Mouse (Mus musculus): ENCODE results near the gene Cx3cr1.
"Not testable (repeated sequence)": the region's sequence is repeated elsewhere in the genome, so short reads cannot be mapped to it uniquely, and the experiment has no call there.

Cx3cr1 gene

GRCm38 (mm10) chr9:120069779-120070178 lies at the start of gene Cx3cr1:
Cx3cr1 (minus strand) TSS chr9:120069879.
- in situ Hi-C loops (cut with MboI; ENCODE audit: low sequenced_read_pairs) = loop anchor here (5.0 kb wide), 1 partner anchor 42 kb away; no protein-coding TSS in a partner anchor

GRCm38 (mm10) chr9:120118212-120118611 lies 48.5 kb upstream of the Cx3cr1 start:
- in situ Hi-C loops (cut with MboI; ENCODE audit: low sequenced_read_pairs) = no loop called here

GRCm38 (mm10) chr9:120116184-120116624 lies 46.5 kb upstream of the Cx3cr1 start:
- in situ Hi-C loops (cut with MboI; ENCODE audit: low sequenced_read_pairs) = no loop called here

- in situ Hi-C loops (cut with MboI; ENCODE audit: low sequenced_read_pairs) = no loop called here
Measured at GRCm38 (mm10) chr9:120115580-120115979, 45.9 kb upstream of the Cx3cr1 start.

GRCm38 (mm10) chr9:120114789-120115151 lies 45.1 kb upstream of the Cx3cr1 start:
- in situ Hi-C loops (cut with MboI; ENCODE audit: low sequenced_read_pairs) = no loop called here

- in situ Hi-C loops (cut with MboI; ENCODE audit: low sequenced_read_pairs) = no loop called here
Measured at GRCm38 (mm10) chr9:120114051-120114788, 44.5 kb upstream of the Cx3cr1 start.

- in situ Hi-C loops (cut with MboI; ENCODE audit: low sequenced_read_pairs) = no loop called here
Measured at GRCm38 (mm10) chr9:120113456-120113855, 43.8 kb upstream of the Cx3cr1 start.

- in situ Hi-C loops (cut with MboI; ENCODE audit: low sequenced_read_pairs) = no loop called here
Measured at GRCm38 (mm10) chr9:120112472-120112871, 42.8 kb upstream of the Cx3cr1 start.

- in situ Hi-C loops (cut with MboI; ENCODE audit: low sequenced_read_pairs) = no loop called here
Measured at GRCm38 (mm10) chr9:120111156-120111945, 41.7 kb upstream of the Cx3cr1 start.

GRCm38 (mm10) chr9:120110211-120111018 lies 40.7 kb upstream of the Cx3cr1 start, which contains the start of gene Slc25a38:
Slc25a38 (plus strand) TSS chr9:120110374.
- in situ Hi-C loops (cut with MboI; ENCODE audit: low sequenced_read_pairs) = no loop called here

GRCm38 (mm10) chr9:120108953-120109352 lies 39.3 kb upstream of the Cx3cr1 start:
- in situ Hi-C loops (cut with MboI; ENCODE audit: low sequenced_read_pairs) = not testable (repeated sequence)

- in situ Hi-C loops (cut with MboI; ENCODE audit: low sequenced_read_pairs) = no loop called here
Measured at GRCm38 (mm10) chr9:120101165-120101564, 31.5 kb upstream of the Cx3cr1 start.

- in situ Hi-C loops (cut with MboI; ENCODE audit: low sequenced_read_pairs) = no loop called here
Measured at GRCm38 (mm10) chr9:120099304-120099703, 29.6 kb upstream of the Cx3cr1 start.

- in situ Hi-C loops (cut with MboI; ENCODE audit: low sequenced_read_pairs) = no loop called here
Measured at GRCm38 (mm10) chr9:120098682-120099081, 29.0 kb upstream of the Cx3cr1 start.

GRCm38 (mm10) chr9:120095886-120096285 lies 26.2 kb upstream of the Cx3cr1 start:
- in situ Hi-C loops (cut with MboI; ENCODE audit: low sequenced_read_pairs) = no loop called here

- in situ Hi-C loops (cut with MboI; ENCODE audit: low sequenced_read_pairs) = no loop called here
Measured at GRCm38 (mm10) chr9:120093701-120094100, 24.0 kb upstream of the Cx3cr1 start.

GRCm38 (mm10) chr9:120091696-120092238 lies 22.1 kb upstream of the Cx3cr1 start, which contains the start of gene Ccr8:
Ccr8 (plus strand) TSS chr9:120092114.
- in situ Hi-C loops (cut with MboI; ENCODE audit: low sequenced_read_pairs) = no loop called here

GRCm38 (mm10) chr9:120091086-120091485 lies 21.4 kb upstream of the Cx3cr1 start:
- in situ Hi-C loops (cut with MboI; ENCODE audit: low sequenced_read_pairs) = no loop called here

GRCm38 (mm10) chr9:120089125-120089524 lies 19.4 kb upstream of the Cx3cr1 start:
- in situ Hi-C loops (cut with MboI; ENCODE audit: low sequenced_read_pairs) = no loop called here

GRCm38 (mm10) chr9:120084406-120084805 lies 14.7 kb upstream of the Cx3cr1 start:
- in situ Hi-C loops (cut with MboI; ENCODE audit: low sequenced_read_pairs) = no loop called here
